Mouse (Mus musculus) E14TG2a.4 (cell line): ENCODE data around the gene Nek10.

Source experiments
- CTCF ChIP-seq: conservative IDR thresholded peaks from 2 replicates; pipeline ENCODE4 v1.5.1; 2014; ENCODE audit warnings: low read length
- NANOG ChIP-seq: IDR thresholded peaks from 2 replicates; pipeline ENCODE4 v1.6.1; 2014; ENCODE audit warnings: borderline replicate concordance, low read length, mixed read lengths

GRCm38 (mm10) chr14:14786979-14787378 is 16.2 kb upstream of the Nek10 start:
- no peak for TF ChIP-seq NANOG
- no peak for TF ChIP-seq CTCF
